Mouse (Mus musculus): ENCODE results near the gene Cars2.
A peak's percentile ranks its signal among the peaks of the same experiment; 100 is the strongest.
"Not testable (repeated sequence)": the region's sequence is repeated elsewhere in the genome, so short reads cannot be mapped to it uniquely, and the experiment has no call there.

Cars2 gene

GRCm38 (mm10) chr8:11555720-11556591 is 5.4 kb upstream of the Cars2 start:
- DNase-seq: peak; percentile 99

- DNase-seq: peak; percentile 96
Observed at GRCm38 (mm10) chr8:11554799-11555719, 4.5 kb upstream of the Cars2 start, which contains the start of gene Ing1. TSS of gene Ing1 (plus strand) at chr8:11555571.

GRCm38 (mm10) chr8:11552390-11552789 is 1.8 kb upstream of the Cars2 start:
- DNase-seq: no peak

GRCm38 (mm10) chr8:11551497-11551896 is 914 bp upstream of the Cars2 start:
- not testable (repeated sequence) for DNase-seq

- peak; percentile 78 for DNase-seq
Observed at GRCm38 (mm10) chr8:11549706-11550105, 877 bp downstream of the Cars2 start.

- DNase-seq: no peak
Observed at GRCm38 (mm10) chr8:11547063-11547462, 3.5 kb downstream of the Cars2 start.

- DNase-seq: peak; percentile 75
Observed at GRCm38 (mm10) chr8:11544386-11544785, 6.2 kb downstream of the Cars2 start.

GRCm38 (mm10) chr8:11542866-11543265 is 7.7 kb downstream of the Cars2 start:
- DNase-seq: no peak

- no peak for DNase-seq
Observed at GRCm38 (mm10) chr8:11542031-11542430, 8.6 kb downstream of the Cars2 start.

GRCm38 (mm10) chr8:11540182-11540581 is 10.4 kb downstream of the Cars2 start:
- no peak for DNase-seq

GRCm38 (mm10) chr8:11539049-11539448 is 11.5 kb downstream of the Cars2 start:
- DNase-seq: no peak

GRCm38 (mm10) chr8:11534494-11534893 is 16.1 kb downstream of the Cars2 start:
- DNase-seq: no peak

GRCm38 (mm10) chr8:11530849-11531248 is 19.7 kb downstream of the Cars2 start:
- no peak for DNase-seq

- no peak for DNase-seq
Observed at GRCm38 (mm10) chr8:11530155-11530770, 20.3 kb downstream of the Cars2 start.

GRCm38 (mm10) chr8:11523331-11523730 is 27.3 kb downstream of the Cars2 start:
- DNase-seq: no peak

- no peak for DNase-seq
Observed at GRCm38 (mm10) chr8:11518676-11519075, 31.9 kb downstream of the Cars2 start.

GRCm38 (mm10) chr8:11518056-11518396 is 32.6 kb downstream of the Cars2 start:
- no peak for DNase-seq

GRCm38 (mm10) chr8:11517366-11518055 is 33.1 kb downstream of the Cars2 start:
- no peak for DNase-seq

- no peak for DNase-seq
Observed at GRCm38 (mm10) chr8:11516292-11516691, 34.3 kb downstream of the Cars2 start.

GRCm38 (mm10) chr8:11513247-11513646 is 37.3 kb downstream of the Cars2 start:
- DNase-seq: peak; percentile 36

- peak; percentile 74 for DNase-seq
Observed at GRCm38 (mm10) chr8:11512711-11513110, 37.9 kb downstream of the Cars2 start.

GRCm38 (mm10) chr8:11510971-11511370 is 39.6 kb downstream of the Cars2 start:
- no peak for DNase-seq

GRCm38 (mm10) chr8:11508880-11509279 is 41.7 kb downstream of the Cars2 start:
- DNase-seq: no peak

Data from liver (tissue).